Mouse (Mus musculus) urinary bladder, adult 2 months (tissue): ENCODE measurements around the gene Pde7b. TPM values are rescaled to one million over a fixed set of nuclear protein-coding genes. Genes with fewer than 3 reads are reported as not detected.

Source experiments
- DNase-seq: peaks from one replicate; pipeline ENCODE4 v3.0.0; 2022; ENCODE audit warnings: low spot score
- polyA plus RNA-seq: library from polyadenylated mRNA; depleted of rRNA; stranded (reverse); fragments of >200 nt; gene quantifications from 2 replicates; pipeline ENCODE4 v1.2.3, GENCODE M21; 2012

Gene Pde7b
- polyA plus RNA-seq, 1 experiment, result 10.1 TPM

- DNase-seq, result no peak
These were observed 230.9 kb downstream of the Pde7b start for GRCm38 (mm10) chr10:20493826-20494455.

GRCm38 (mm10) chr10:20492216-20492964 lies 232.5 kb downstream of the Pde7b start:
- DNase-seq, result no peak

- DNase-seq, result no peak
These were observed 234.1 kb downstream of the Pde7b start for GRCm38 (mm10) chr10:20490775-20491174.

GRCm38 (mm10) chr10:20490281-20490680 lies 234.6 kb downstream of the Pde7b start:
- DNase-seq, result no peak

GRCm38 (mm10) chr10:20486461-20487253 lies 238.2 kb downstream of the Pde7b start:
- DNase-seq, result no peak

- DNase-seq, result no peak
These were observed 239.1 kb downstream of the Pde7b start for GRCm38 (mm10) chr10:20485816-20486215.

GRCm38 (mm10) chr10:20479481-20479880 lies 245.4 kb downstream of the Pde7b start:
- no peak for DNase-seq

GRCm38 (mm10) chr10:20478456-20478855 lies 246.4 kb downstream of the Pde7b start:
- no peak for DNase-seq

GRCm38 (mm10) chr10:20474831-20475230 lies 250.0 kb downstream of the Pde7b start:
- DNase-seq, result no peak

- DNase-seq, result no peak
These were observed 250.8 kb downstream of the Pde7b start for GRCm38 (mm10) chr10:20474036-20474435.

- DNase-seq, result no peak
These were observed 251.4 kb downstream of the Pde7b start for GRCm38 (mm10) chr10:20473505-20473904.

GRCm38 (mm10) chr10:20472007-20472406 lies 252.9 kb downstream of the Pde7b start:
- DNase-seq, result no peak

- DNase-seq, result no peak
These were observed 260.2 kb downstream of the Pde7b start for GRCm38 (mm10) chr10:20464631-20465030.

- no peak for DNase-seq
These were observed 260.9 kb downstream of the Pde7b start for GRCm38 (mm10) chr10:20463941-20464340.

- no peak for DNase-seq
These were observed 262.3 kb downstream of the Pde7b start for GRCm38 (mm10) chr10:20462596-20462995.

- DNase-seq, result no peak
These were observed 265.1 kb downstream of the Pde7b start for GRCm38 (mm10) chr10:20459657-20460350.

GRCm38 (mm10) chr10:20459160-20459559 lies 265.7 kb downstream of the Pde7b start:
- DNase-seq, result no peak

GRCm38 (mm10) chr10:20454387-20455065 lies 270.4 kb downstream of the Pde7b start:
- DNase-seq, result no peak

GRCm38 (mm10) chr10:20437428-20437827 lies 287.4 kb downstream of the Pde7b start:
- no peak for DNase-seq

- DNase-seq, result no peak
These were observed 287.9 kb downstream of the Pde7b start for GRCm38 (mm10) chr10:20437021-20437420.

- no peak for DNase-seq
These were observed 289.0 kb downstream of the Pde7b start for GRCm38 (mm10) chr10:20435913-20436312.
